Mouse (Mus musculus): ENCODE results near the gene Sgsm2. TPM values are rescaled to one million over a fixed set of nuclear protein-coding genes. Genes with fewer than 3 reads are reported as not detected.

The Sgsm2 gene
- 24.0 TPM for polyA plus RNA-seq (2014; fragmentation: Illumina TruSeq; extraction: RNeasy Lipid Tissue Mini Kit (QIAGEN cat#74804); ENCODE audit: low read depth, low replicate concordance)

GRCm38 (mm10) chr11:74896901-74897677 is at the start of gene Sgsm2:
Gene Sgsm2 (minus strand): TSS chr11:74897060.

GRCm38 (mm10) chr11:74925577-74926387 is 28.9 kb upstream of the Sgsm2 start, which contains the start of the genes Smg6 and Srr:
Gene Smg6 (plus strand): TSS chr11:74925823.
Gene Srr (minus strand): TSS chr11:74925948.

GRCm38 (mm10) chr11:74897678-74898516 is 1.0 kb upstream of the Sgsm2 start, which contains the start of gene Tsr1:
Gene Tsr1 (plus strand): TSS chr11:74898071.

GRCm38 (mm10) chr11:74830256-74831161 is 66.4 kb downstream of the Sgsm2 start, which contains the start of gene Mnt:
Gene Mnt (plus strand): TSS chr11:74830920.

Other genes starting within 250 kb of the Sgsm2 start
- gene Cluh, start 247.6 kb downstream of the Sgsm2 start, polyA plus RNA-seq (2014; fragmentation: Illumina TruSeq; extraction: RNeasy Lipid Tissue Mini Kit (QIAGEN cat#74804); ENCODE audit: low read depth, low replicate concordance) = 66.1 TPM
- 63.9 TPM for gene Pafah1b1, start 172.4 kb downstream of the Sgsm2 start, polyA plus RNA-seq (2014; fragmentation: Illumina TruSeq; extraction: RNeasy Lipid Tissue Mini Kit (QIAGEN cat#74804); ENCODE audit: low read depth, low replicate concordance)
- gene Mettl16, start 126.2 kb downstream of the Sgsm2 start, polyA plus RNA-seq (2014; fragmentation: Illumina TruSeq; extraction: RNeasy Lipid Tissue Mini Kit (QIAGEN cat#74804); ENCODE audit: low read depth, low replicate concordance) = 15.0 TPM
- 19.1 TPM for gene Mnt, start 66.1 kb downstream of the Sgsm2 start, polyA plus RNA-seq (2014; fragmentation: Illumina TruSeq; extraction: RNeasy Lipid Tissue Mini Kit (QIAGEN cat#74804); ENCODE audit: low read depth, low replicate concordance)
- gene Tsr1, start 1.0 kb upstream of the Sgsm2 start, polyA plus RNA-seq (2014; fragmentation: Illumina TruSeq; extraction: RNeasy Lipid Tissue Mini Kit (QIAGEN cat#74804); ENCODE audit: low read depth, low replicate concordance) = 20.3 TPM
- gene Smg6, start 28.8 kb upstream of the Sgsm2 start, polyA plus RNA-seq (2014; fragmentation: Illumina TruSeq; extraction: RNeasy Lipid Tissue Mini Kit (QIAGEN cat#74804); ENCODE audit: low read depth, low replicate concordance) = 24.4 TPM
- gene Srr, start 28.9 kb upstream of the Sgsm2 start, polyA plus RNA-seq (2014; fragmentation: Illumina TruSeq; extraction: RNeasy Lipid Tissue Mini Kit (QIAGEN cat#74804); ENCODE audit: low read depth, low replicate concordance) = 35.6 TPM